Mouse (Mus musculus) T-helper 2 cell (primary cell): Measurements from ENCODE around the gene Gm42421.

ENCODE experiments used
- in situ Hi-C: fragments of 300-600 bp; cut with MboI, MseI; formaldehyde crosslinking; loops from one replicate; pipeline ENCODE4 v1.15.1; 2025; ENCODE audit warnings: high pct_unique_total_duplicates

The Gm42421 gene

DNA sequence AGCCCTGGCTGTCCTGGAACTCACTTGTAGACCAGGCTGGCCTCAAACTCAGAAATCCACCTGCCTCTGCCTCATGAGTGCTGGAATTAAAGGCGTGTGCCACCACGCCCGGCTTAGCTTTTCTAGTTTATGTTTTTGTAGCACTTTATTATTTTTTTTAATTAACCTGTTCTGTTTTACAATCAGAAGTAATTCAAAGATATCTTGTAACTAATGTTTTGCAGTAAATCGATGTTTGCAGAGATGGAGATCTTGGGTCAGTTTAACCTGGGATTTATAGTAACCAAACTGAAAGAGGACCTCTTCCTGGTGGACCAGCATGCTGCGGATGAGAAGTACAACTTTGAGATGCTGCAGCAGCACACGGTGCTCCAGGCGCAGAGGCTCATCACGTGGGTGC is at the start of gene Gm42421:
TSS of gene Gm42421 (plus strand) at position 301 of the 400 bp plus-strand sequence.
- in situ Hi-C loops, result no loop called here

DNA sequence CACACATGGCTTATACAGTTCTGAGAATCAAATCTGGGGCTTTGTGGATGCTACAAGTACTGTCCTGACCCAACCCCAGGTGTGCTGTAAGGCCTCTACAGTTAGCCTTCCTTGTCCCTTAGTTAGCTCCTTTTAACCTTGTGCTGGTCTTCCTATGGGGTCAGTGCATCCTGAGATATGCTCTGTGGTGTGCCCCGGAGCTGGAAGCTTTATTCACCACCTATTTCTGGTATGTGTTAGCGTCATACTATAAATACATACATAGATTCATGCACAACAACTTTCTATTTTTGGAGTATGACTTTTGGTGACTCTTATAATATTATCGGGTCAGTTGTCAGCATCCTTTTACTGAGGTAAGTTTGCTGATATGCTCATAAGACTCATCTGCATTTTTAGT is 42.7 kb upstream of the Gm42421 start:
- in situ Hi-C loops, result loop anchor here (5.0 kb wide), 1 partner anchor 303 kb away; no protein-coding TSS in a partner anchor

DNA sequence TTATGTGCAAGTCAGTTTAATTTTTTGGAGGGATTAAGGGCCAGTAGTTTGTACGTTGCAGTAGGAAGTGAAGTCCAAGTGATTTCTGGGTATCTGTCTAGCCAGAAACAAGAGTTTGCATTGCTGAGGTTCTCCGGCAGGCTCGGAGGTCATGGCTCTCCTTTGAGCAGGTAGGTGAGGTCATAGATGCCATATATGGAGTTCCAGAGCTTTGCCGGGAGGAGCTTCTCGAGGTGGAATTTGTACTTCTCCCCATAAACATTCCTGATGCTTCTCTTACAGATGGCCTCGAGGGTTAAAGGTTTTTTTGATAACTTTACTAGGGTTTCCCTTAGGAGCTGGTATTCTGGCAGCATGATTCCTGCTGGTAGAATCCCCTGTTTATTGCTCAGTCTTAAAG is 37.2 kb upstream of the Gm42421 start:
- in situ Hi-C loops, result no loop called here

DNA sequence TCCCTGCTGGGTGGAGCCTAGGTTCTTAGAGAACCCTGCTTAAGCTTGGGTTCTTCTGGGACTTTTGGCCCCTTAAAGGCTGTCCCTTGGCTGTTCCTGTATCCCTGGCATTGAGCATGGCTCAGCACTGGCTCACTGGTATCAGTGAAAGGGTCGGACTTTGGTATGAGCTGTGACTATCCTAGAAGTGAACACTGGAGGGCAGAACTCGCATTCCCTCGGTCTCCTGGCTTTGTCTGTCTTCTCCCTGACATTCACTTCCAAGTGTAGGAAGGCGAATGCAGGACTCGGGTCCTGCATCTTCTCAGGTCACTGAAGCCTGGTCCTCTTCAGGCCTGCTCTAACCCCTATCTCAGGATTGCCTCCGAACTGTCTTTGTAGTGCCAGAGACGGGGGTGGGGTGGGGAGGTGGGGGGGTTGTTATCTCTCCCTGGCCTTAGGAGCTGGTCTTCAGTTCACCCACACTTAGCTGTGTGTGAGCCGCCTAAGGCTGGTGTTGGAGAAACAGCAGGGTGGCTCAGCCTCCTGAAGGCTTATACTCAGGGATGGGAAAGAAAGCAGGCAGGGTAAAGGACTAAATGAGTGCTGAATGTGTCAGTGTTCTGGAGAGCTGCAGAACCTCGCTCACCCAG is 35.6 kb upstream of the Gm42421 start:
- in situ Hi-C loops, result no loop called here

DNA sequence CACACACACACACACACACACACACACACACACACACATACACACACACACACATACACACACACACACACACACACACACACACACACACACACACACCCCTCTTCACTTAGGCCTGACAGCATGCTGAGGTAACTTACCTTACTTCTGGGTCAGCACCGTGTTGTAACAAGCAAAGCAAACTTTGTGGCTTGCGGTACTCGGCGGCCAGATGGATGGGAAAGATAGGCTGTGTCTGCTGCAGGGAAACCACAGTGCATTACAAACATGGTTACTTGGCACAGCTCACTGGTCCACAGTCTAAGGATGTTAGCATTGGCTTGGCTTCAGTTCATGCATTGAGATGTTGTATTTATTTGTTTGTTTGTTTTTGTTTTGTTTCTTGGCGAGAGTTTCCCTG is 34.6 kb upstream of the Gm42421 start:
- in situ Hi-C loops, result no loop called here

DNA sequence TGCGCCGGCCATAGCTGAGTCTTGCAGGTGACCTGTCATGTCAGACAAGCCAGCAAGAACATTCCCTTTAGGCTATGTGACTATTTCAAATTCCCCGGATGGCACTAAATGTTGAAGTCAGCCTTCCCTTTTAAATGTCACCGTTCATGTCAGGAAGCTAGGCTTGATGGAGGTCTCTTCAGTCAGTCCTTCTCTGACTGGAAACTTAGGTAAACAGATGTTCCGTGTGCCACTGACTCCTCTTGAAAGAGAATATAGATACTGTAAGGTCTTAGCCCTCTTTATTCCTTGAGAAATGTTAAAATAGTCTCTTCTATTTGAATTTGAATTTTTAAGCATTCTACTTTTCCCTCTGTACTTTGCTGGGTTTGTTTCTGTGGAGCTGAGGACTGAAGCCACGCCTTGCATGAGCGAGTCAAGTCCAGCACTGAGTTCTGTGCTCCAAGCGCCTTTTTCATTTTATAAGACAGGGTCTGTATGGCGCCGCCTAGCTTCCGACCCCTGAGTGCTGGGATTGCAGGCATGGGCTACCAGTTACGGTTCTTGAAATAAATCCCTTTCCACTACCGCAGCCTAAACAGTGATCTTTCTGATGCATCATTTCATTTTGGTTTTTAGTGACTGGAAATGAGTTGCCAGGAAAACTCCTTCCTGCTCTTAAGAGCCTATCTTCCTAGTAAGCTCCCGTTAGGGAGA is 30.2 kb upstream of the Gm42421 start, which contains the start of gene Ankrd61:
TSS of gene Ankrd61 (minus strand) at position 51 of the 696 bp plus-strand sequence.
- in situ Hi-C loops, result no loop called here

DNA sequence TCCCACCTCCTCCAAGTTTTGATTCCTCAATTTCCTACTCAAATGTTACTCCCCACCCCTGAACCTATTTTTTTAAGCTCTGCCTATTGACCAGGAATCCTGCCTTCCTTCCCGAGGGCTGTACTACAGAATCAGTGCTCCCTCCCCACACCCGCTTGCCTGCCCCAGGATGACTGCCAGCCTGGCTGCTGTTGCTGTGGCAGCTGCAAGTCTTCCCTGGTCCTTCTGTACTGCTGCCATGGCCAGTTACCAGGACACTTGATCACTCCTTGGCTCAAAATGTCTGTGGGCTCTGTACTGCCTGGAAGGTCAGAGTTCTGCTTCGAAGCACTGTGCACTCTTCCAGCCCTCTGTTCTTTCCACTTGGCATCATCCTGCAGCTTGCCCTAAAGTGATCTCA is 25.9 kb upstream of the Gm42421 start:
- in situ Hi-C loops, result loop anchor here (25.0 kb wide), 1 partner anchor 885 kb away; no protein-coding TSS in a partner anchor

DNA sequence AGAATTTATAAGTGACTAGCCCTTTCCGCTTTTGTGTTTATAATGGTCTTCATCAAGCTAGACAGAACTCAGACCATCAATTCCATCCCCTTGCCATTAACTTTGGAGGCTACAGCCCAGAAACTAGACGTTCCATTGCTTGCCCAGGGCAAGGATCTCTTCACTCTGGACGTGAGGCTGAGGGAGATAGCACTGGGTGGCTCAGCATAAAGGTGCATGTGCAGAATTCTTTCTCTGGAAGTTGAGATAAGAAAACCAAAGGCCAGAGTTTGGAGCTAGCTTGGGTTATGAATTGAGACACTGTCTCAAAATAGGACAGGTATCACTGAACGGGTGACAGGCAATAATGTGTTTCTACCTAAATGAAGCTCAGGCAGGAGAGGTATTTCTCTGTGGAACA is 24.2 kb upstream of the Gm42421 start:
- in situ Hi-C loops, result loop anchor here (25.0 kb wide), 1 partner anchor 883 kb away; no protein-coding TSS in a partner anchor

DNA sequence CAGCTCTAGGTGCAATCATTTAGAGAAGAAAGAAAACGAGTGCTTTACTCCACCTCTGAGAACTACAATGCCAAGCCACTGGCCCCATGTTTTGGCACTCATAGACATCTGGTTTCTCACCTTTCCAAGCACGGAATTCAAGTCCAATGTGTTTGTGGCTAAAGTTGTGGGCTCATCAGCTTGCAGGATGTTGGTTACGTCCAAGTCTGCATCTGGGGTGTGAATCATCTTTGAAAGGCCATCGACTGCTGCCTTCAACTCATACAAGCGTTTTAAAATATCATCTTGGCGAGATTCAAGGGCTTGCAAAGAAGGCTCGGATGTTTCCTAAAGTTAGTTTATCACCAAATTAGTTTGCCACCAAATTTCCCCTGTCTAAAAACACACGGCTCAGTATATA is 21.5 kb upstream of the Gm42421 start:
- in situ Hi-C loops, result loop anchor here (5.0 to 25.0 kb wide), 2 partner anchors 594 to 881 kb away; no protein-coding TSS in a partner anchor

DNA sequence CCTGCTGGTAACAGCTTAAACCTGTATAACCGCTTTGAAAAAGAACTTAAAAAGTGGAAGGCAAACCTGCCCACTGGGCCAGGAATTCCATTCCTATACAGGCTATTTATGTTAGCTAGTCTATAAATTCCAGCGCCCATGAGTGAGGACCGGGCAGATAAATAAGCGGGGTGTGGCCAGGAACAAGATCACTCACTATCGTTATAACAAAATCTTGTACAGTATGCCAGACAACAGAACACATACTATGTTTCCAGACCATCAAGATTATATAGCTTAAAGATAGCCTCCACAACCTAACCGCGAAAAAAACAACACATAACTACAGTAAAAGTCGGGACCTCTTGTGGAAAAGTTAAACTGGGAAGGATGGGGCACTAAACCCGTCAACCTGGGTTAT is 19.0 kb upstream of the Gm42421 start:
- in situ Hi-C loops, result loop anchor here (5.0 to 25.0 kb wide), 2 partner anchors 597 to 878 kb away; no protein-coding TSS in a partner anchor

DNA sequence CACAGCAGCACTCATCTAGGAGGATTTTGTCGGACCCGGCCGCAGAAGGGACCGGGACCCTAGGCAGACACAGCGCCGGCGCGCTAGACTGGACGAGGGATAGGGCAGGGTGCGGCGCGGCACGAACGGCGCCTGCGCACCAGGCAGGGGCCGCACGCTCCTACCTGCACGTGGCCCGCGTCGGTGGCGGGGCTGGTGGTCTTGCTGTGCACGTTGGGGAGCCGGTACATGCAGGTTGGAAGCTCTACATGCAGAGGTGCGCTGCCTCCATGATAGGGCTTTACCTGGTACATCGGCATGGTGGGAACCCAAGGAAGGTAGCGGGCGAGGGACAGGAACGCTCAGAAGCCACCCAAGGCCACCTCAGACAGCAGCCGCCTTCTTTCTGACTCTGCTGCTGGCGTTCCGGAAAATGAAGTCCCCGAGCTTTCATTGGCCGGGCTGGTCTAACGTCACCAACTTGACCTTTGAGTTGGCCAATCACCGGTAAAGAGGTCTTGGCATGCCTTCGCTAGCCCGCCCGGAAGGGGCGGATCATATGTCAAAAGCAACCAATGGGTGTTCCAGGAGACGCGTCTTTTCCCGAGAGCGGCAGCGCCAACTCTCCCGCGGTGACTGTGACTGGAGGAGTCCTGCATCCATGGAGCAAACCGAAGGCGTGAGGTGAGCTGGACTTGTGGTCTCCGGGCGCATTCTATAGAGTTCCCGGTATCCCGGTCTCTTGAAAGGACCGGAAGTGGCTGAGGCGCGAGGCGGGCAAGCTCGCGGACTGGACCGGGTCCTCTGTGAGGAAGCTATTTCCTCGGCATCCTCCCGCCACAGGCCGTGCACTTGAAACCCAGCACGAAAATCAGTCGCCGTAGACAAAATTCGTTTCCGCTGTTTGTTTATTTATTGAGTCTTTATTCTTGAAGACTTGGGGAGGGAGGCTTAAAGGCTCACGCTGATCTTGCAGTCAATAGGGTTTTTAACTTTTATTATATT is 18.3 kb upstream of the Gm42421 start, which contains the start of the genes Aimp2 and Pms2:
TSS of gene Aimp2 (minus strand) at position 431 of the 984 bp plus-strand sequence.
TSS of gene Pms2 (plus strand) at position 548 of the 984 bp plus-strand sequence.
- in situ Hi-C loops, result loop anchor here (5.0 to 25.0 kb wide), 2 partner anchors 597 to 878 kb away; no protein-coding TSS in a partner anchor

DNA sequence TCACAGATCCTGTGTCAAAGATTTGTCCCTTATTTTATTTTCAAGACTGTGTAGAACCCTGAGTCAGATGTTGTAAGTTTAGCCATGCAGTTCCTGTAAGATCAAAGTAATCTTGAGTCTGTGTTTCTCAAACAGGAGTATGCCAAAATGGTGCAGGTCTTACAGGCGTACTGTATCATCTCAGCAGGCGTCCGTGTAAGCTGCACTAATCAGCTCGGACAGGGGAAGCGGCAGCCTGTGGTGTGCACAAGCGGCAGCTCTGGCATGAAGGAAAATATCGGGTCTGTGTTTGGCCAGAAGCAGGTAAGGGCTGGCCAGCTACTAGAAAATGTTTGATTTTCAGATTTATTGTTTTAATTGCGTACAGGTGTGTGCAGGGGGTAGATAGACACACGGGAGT is 11.8 kb upstream of the Gm42421 start:
- in situ Hi-C loops, result loop anchor here (5.0 to 25.0 kb wide), 2 partner anchors 71 to 871 kb away; no protein-coding TSS in a partner anchor

DNA sequence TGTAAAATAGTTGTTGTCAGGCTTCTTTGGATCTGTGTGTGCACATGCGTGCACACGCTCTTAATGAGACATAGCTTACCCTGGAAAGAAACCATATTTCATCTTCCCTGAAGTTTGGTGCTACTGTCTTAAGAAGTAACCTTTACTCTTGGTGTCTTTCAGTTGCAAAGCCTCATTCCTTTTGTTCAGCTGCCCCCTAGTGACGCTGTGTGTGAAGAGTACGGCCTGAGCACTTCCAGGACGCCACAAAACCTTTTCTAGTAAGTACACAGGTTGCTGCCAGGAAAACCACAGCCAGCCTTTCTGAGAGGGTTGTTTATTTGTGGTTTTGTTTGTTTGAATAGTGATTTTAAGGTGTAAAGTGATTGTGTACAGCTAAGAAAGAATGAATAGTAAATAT is 10.6 kb upstream of the Gm42421 start:
- in situ Hi-C loops, result loop anchor here (5.0 to 25.0 kb wide), 2 partner anchors 70 to 870 kb away; no protein-coding TSS in a partner anchor

DNA sequence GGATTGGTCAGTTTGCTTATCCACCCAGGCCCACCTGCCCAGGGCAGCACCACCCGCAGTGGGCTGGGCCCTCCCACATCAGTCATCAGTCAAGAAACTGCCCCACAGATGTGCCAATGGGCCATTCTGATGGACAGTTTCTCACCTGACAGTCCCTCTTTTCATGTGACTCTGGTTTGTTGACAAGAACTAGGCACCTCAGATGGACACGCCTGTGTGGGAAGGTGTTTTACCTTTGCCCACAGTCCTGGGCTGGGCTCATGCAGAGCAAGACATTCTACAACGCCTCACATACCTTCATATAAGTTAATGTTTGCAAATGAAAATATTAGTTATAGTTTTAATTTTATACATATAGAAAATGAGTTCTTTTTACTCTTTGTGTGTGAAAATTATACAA is 9.9 kb upstream of the Gm42421 start:
- in situ Hi-C loops, result loop anchor here (5.0 to 25.0 kb wide), 2 partner anchors 69 to 869 kb away; no protein-coding TSS in a partner anchor

DNA sequence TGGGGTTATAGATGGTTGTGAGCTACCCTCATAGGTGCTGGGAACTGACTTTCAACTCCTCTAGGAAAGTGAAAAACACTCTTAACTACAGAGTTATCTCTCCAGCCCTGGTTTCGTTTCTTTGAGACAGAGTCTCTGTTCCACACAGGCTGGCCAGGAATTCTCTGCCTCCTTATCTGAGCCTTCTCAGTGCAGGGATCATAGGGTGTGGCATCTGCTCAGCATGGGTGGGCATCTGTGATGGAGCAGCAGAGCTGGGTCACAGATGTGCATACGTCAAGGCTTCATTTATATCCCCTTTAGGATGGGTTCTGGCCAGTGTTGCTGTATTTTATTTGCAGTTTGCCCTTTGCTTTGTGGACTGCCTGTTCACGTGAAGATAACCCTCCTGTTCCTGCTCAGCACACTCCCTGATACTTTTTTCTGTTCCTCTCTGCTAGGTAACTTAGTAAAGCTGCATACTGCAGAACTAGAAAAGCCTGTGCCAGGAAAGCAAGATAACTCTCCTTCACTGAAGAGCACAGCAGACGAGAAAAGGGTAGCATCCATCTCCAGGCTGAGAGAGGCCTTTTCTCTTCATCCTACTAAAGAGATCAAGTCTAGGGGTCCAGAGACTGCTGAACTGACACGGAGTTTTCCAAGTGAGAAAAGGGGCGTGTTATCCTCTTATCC is 3.1 kb upstream of the Gm42421 start:
- in situ Hi-C loops, result loop anchor here (25.0 kb wide), 1 partner anchor 862 kb away; no protein-coding TSS in a partner anchor

DNA sequence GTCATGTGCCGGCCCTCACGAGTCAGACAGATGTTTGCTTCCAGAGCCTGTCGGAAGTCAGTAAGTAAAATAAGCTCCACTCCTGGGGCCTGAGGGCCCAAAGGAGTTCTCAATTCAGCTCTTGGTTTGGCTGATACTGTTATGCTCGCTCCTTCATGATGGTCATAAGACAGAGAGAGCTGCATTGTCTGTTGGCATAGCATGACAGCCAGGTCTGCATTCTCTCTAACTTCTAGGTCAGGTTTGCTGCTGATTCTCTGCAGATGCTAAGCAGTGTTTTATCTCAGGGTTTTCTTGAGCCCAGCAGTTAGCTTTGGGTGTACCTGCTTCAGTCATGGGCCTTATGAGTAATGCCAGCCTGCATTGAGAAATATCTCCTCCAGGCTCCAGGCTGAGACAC is 1.3 kb downstream of the Gm42421 start:
- in situ Hi-C loops, result no loop called here

DNA sequence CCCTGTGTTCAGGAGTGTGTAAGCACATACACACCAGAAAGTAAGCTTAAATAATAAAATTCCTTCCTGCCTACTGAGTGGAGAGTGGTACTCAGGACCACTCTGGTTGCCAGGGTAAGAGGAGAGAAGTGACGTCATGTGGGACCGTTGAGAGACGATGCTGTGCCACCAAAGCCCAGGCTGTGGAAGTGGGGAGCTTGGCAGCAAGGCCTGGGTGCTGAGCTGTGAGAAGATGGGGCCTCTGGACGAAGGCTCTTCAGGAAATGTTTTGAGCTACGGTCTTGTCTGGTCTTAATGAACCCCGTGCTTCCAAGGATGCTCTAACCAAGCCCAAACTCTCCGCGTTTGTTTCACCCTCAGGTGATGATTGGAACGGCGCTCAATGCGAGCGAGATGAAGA is 2.7 kb downstream of the Gm42421 start:
- in situ Hi-C loops, result no loop called here

DNA sequence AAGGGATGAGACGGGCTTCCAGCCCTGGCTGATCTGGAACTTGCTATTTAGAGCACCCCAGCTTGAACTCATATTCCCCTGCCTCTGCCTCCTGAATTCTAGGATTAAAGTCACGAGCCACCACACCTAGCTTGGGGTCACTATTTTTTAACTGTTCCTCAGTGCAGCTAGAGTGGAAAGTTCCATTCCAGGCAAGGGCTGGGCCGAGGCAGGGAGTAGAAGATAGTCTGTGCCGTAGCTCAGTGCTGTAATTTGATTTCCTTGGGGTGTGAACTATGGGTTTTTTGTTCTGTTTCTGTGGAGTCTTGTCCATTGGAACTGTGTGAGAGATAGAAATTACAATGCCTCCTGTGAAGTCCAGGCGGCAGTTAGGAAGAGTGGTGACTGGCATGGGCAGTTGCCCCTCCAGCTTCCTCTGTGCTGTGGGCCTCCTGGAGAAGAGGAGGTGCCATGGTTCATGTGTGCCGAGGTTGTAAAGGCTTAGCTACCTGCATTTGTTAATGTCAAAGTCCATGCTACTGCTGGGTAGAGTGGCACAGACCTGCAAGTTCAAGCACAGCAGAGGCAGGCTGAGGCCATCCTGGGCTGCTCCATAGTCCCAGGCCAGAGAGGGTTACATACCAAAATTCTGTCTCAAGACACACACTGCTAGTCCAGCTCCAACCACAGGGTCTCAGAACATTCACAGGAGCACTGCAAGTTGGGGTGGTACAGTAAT is 4.0 kb downstream of the Gm42421 start:
- in situ Hi-C loops, result no loop called here

DNA sequence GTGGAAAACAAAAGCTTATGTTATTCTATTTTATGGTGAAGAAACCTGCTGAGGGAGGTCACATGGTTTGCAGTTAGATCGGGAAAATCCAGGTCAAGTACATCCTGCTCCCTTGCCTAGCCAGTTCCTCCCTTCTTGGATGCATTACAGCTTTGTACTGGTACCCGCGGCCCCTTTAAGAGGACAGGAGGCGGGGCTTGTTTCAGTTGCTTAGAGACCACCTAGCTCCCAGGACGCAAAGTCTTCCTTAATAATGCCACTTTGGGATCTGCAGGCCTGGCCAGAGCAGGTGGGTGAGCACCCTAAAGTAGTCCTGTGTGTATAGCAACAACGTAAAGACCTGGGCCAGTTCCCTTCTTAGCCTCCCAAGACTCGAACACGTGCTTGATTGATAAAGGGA is 4.9 kb downstream of the Gm42421 start, which contains the start of gene Rsph10b:
TSS of gene Rsph10b (plus strand) at position 205 of the 400 bp plus-strand sequence.
- in situ Hi-C loops, result no loop called here

DNA sequence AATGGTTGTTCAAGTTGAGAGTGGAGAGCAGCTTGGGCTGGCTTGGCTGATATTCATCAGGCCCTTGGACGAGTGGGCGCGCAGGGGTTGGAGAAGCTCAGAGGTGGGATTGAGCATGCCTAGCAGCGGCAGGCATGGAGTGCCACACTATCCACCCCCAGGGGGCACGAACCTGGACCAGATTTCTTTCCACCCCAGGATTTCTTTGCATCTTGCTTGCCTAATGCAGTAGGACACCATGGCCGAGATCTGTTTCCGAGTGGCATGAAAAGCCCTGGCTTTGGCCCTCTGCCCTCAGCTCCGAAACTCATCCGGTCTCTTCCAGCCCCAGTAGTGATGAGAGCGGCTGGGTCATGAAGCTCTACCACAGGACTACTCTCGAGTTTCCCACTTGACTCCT is 5.4 kb downstream of the Gm42421 start:
- in situ Hi-C loops, result no loop called here
